Mouse (Mus musculus) lung, postnatal 25 days (tissue): ENCODE data around the gene Ankrd28.

Experiments used
- DNase-seq: peaks from one replicate; pipeline ENCODE4 v3.0.0; 2022; ENCODE audit warnings: low spot score

The Ankrd28 gene

DNA sequence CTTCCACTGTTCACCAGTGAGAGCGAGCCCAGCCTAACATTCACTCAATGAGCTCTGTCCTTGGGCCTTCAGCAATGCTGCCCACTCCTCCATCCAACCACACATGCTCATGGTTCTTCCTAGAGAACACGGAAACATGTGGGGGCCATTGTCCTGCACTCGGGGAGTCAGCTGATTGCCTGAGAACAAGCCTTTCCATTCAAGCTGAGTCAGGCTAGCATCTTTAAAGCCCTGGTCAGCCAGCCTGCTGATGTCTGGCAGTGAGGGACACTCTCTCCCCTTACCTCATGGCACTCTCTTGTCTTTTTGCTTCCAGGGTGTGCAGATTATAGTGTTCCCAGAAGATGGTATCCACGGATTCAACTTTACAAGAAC lies 164.9 kb downstream of the Ankrd28 start:
- DNase-seq: no peak

GRCm38 (mm10) chr14:31664903-31665565 lies 165.4 kb downstream of the Ankrd28 start:
- DNase-seq: no peak

DNA sequence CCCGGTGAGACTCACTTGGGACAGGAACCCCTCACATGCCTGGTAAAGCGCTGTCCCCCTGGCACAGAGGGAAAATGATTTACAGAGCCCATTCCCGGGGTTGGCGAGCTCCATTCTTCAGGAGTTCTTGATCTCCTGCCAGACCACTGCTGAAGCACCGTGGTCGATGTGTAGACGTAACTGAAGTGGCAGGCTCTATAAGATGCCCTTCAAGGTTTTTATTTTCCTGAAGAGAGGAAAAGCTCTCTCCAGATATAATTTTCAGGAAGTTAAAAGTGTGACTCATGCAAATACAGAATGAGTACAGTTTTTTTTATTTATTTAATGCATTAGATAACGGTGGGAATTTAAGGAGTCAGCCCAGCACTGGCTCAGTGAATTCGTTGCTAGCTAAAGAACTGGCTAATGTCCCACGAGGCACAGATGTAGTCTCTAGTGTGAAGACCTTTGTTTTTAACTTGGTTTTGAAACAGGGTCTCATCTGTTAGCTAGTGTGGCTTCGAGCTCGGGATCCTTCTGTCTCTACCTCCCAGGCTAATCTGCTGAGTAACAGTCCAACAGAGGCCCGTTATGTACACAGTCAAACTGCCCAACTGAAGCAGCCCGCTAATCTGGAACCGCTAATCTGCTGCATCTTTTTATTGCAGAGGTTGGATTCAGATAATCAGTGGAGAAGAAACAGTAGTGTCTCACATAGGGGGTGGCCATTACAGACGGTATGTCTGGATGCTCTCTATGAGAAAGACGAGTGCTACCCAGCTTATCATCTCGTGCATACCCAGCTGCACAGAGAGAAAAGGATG lies 166.2 kb downstream of the Ankrd28 start:
- DNase-seq: no peak

- DNase-seq: no peak
These were observed 166.9 kb downstream of the Ankrd28 start for GRCm38 (mm10) chr14:31663376-31664099.

- DNase-seq: peak; percentile 79
These were observed 167.8 kb downstream of the Ankrd28 start for GRCm38 (mm10) chr14:31662555-31663211.

DNA sequence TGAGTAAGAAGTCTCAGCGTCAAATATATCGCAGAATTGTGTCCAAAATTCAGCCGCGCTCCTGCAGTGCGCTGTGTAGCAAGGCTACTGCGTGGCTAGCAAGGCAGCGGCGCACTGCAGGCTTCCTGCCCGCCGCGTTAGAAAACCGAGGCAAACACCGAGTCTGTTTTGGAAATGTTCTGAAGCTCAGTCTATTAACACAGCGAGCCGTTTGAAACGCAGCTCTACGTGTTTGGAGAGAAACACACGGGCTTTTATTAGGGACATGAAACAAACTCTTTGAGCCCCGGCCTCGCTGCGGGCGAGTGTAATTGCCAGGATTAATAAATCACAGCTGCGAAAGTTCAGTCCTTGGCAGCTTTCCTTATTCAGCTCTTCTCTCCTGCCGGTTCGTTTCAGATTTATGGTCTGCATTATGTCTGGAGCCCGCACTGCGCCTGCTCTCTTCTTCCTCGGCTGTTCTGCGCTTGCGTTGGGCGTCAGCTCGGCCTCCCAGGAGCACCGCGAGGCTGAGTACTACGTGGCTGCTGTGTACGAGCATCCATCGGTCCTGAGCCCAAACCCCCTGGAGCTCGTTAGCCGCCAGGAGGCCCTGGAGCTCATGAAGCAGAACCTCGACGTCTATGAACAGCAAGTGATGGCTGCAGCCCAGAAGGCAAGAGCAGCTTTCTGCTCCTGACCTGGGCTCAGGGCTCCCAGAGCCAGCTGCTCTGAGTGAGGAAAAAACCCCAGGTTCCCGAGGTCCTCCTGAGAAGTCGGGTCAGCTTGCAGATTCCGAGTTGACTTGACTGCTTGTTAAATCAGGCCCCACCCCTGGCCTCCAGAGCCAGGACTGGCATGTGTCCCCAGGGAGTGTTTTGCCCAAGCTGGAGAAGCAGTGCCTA lies 168.5 kb downstream of the Ankrd28 start:
- DNase-seq: peak; percentile 86

DNA sequence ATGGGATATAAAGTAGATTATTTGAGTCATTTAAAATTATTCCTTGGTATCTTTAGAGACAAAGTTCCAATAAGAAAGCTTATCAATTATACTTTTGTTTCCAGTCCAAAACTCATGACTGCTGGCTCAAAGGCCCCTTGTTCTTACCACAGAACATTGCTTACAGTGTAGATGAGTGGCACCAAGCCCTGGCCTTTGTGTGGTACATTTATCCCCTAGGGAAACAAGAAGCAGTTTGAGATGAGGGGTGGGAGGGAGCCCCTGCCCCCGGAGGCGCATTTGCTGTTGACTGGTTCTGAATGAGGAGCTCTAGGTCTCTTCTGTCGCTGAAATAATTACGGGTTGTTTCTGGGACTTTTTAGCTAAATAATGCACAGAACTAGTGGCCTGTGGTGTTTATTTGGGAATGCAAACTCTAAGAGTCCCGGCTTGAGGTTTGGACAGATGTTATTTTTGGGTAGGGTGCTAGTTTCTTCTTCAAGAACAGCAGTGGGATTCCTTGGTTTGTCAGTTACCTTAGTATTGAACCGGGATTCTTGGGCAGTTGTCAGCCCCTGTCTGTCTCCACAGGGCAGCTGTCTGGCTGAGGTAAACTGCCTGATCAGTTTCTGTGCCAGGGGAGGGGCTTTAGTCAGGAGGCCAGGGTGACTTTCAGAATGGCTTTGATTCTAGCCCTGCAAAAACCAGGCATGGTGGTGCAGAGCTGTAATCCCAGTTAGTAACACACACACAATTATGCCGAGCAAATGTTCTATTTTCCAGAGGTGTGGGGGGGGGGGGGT lies 169.9 kb downstream of the Ankrd28 start:
- DNase-seq: no peak

DNA sequence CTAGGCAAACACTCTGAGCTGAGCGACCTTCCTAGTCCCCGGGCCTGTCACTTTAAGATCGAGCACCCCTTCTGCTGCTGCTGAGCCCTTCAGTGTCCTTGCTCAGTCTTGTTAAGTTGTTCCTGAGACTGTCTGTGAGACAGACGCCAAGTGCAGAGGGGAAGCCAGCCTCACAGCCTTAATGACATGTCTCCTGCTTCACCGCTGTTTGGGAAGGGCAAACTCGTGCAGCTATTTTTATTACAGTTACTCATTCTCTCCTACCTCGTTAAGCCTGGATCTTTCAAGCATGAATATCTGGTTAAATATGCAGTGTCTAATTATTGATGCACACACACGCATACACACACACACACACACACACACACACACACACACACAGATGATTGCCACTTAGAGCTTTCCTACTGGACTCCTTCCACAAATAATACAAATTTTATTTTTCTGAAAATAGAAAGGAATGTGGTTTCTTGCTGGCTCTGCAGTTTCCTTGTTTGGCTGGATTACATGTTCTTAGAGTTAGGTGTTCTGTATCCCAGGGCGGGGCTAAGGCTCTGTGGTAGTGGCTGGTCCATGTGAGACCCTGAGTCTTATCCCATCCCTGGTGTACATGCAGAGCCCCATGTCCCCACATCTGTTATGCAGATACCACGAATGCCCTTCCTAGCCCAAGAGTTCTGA lies 170.8 kb downstream of the Ankrd28 start:
- DNase-seq: no peak

- DNase-seq: no peak
These were observed 172.2 kb downstream of the Ankrd28 start for GRCm38 (mm10) chr14:31658126-31658680.

DNA sequence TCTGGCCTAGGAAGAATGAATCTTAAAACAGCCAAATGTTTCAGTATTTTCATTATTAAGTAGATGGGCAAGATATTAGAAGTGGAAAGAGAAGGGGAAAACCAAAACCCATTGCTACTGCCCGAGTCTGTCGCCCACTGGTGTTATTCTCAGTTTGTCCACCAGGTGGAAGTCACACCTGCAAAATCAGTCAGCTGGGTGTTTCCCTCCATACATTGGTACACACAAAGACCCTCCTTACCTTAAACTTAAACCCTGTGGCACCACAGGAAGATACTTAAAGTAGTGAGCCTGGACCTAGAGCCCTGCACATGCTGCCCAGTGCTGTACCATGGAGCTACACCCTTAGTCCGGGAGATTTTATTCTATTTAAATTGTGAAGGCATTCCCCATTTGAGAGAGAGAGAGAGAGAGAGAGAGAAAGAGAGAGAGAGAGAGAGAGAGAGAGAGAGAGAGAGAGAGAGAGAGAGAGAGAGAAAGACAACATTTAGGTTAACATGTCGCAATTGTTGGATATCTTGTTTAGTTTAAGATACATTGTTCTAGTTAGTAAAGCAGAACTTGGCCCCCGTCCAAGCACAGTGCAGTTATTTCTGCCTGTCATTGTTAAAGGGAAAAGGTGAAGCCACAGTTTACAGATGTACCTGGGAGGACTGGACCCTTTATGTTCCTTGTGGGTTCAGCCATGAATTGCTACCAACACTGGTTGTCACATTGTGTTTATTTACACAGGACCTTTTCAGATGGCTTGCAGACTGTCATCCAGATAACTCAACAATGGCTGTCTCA lies 173.4 kb downstream of the Ankrd28 start:
- DNase-seq: peak; percentile 73

DNA sequence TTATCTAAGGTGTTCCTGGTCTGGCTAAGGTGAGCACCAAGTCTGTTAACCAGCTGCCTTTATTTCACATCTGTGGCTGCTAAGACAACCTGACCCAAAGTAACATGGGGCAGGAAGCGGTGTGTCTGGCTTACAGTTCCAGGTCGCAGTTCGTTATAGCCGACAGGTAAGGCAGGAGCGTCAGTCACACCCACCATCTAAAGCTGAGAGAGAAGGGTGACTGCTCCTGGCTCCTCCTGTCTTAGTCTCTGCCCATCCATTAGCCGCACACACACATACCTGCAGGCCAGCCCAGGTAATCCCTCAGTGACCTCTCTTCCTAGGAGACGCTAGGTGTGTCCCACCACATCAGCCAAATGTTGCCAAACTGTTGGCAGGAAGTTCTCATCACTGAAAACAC lies 174.1 kb downstream of the Ankrd28 start:
- DNase-seq: no peak

- DNase-seq: no peak
These were observed 175.0 kb downstream of the Ankrd28 start for GRCm38 (mm10) chr14:31655406-31655805.

GRCm38 (mm10) chr14:31654816-31655215 lies 175.6 kb downstream of the Ankrd28 start:
- DNase-seq: no peak

DNA sequence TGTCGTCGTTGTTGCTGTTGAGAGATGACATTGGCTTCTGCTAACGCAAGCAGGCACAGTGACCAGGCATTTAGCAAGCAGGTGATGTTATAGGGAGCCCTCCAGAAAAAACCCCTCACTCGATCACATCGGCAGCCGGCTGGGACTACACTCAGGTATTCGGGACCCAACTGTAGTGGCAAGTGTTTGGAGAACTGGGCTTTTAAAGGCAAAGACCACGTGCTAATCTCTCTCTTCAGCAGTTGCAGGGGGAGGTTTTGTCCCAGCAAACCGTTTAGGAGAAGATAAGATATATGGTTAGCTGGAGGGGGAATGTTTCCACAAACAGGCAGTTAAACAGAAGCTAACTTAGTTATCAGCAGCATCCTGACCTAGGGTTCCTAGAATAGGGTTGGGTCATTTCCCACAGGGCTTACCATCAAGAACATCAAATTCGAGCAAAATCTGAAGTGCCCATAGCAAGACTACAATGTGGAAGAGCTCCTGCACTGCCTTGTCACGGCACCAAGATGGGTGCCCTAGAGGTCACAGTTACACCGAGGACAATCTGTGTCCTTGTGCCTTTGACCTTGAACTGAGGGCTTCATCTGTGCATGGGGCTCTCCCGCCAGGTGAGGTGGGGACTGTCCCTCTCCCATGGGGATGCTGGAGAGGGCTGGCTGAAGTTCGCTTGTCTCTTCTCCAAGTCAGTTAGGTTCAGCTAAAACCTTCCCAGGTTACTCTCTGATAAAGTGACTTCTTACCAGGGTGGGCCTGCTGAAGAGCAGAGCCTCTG lies 177.2 kb downstream of the Ankrd28 start:
- no peak for DNase-seq

DNA sequence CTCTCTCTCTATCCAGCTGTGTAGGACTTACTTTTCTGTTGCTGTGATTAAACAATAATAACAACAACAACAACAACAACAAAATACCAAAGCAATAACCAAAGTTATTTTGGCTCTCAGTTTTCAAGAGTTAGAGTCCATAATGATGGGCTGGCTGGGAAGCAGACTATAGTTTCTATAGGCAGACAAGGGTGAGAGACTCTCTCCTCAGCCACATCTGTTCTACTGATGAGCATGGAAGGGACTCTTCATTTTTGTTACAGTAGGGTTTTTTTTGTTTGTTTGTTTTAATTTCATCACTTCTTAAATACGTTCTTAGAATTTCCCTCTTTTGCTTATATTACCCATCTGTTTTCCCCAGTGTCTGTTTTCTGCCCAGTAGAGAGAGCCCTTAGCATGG lies 177.8 kb downstream of the Ankrd28 start:
- no peak for DNase-seq

DNA sequence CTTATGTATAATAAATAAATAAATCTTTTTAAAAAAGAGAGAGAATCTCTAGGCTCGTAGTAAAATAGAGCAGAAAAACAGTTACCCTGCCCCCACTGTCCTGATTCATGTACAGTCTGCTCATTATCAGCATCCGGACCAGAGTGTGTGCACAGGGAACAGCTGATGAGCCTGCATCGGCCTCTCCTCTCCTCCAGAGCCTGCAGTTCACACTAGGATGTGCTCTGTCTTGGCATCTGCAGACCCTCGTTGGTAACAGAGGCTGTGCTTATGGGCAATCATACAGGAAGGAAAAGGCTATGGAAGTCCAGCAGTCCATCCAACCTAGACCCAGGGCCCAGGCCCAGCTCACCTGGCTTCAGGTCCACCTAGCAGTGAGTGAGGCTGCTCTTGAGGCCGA lies 178.3 kb downstream of the Ankrd28 start:
- DNase-seq: no peak

GRCm38 (mm10) chr14:31651206-31651605 lies 179.2 kb downstream of the Ankrd28 start:
- DNase-seq: no peak

DNA sequence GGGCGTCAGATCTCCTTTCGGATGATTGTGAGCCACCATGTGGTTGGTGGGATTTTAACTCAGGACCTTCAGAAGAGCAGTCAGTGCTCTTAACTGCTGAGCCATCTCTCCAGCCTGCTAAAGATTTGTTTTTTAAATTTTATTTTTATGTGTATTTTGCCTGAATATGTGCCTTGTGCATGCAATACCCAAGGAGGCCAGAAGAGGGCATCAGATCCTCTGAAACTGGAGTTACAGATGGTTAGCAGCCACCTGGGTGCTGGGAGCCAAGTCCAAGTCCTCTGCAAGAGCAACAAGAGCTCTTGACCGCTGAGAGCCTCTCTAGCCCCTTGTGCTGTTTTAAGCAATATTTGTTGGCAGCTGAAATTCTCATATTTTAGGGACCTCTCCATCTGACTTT lies 180.1 kb downstream of the Ankrd28 start:
- no peak for DNase-seq
